Mouse (Mus musculus) common myeloid progenitor, adult 5-6 weeks (primary cell): Measurements from ENCODE around the gene Cacna1h. TPM values are rescaled to one million over a fixed set of nuclear protein-coding genes. Genes with fewer than 3 reads are reported as not detected.

Experiments used
- ATAC-seq: replicated peaks from 2 replicates; pipeline ENCODE4 v1.8.0; 2016; ENCODE audit warnings: low read depth, mild to moderate bottlenecking, moderate TSS enrichment, inconsistent platforms; ENCODE audit not compliant: poor library complexity, severe bottlenecking
- total RNA-seq: library from RNA; stranded (forward); fragments of 200-1000, 187-1606 nt; gene quantifications from 2 replicates; pipeline ENCODE4 v1.2.3, GENCODE M21; 2017

Cacna1h gene
- total RNA-seq, 1 experiment from 2014 or later, result 0.05 TPM

DNA sequence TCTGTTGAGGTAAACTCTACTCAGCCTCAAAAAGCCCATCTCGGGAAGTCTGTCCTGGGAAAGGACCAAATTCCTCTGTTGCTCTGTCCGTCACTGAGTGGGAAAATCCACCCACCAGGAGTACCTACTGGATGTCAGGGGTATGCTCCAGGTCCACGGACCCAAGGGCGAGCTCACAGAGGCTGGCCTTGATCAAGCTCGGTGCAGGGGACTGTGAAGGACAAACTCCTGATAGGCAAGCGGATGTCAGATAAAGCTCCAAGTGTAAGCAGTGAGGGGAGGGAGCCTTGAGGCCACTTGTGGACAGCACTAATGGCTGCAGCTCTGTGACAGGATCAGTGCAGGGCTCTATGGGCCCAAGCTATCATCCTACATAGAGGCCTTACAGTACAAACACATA, 23.4 kb downstream of the Cacna1h start:
- ATAC-seq, result no peak

DNA sequence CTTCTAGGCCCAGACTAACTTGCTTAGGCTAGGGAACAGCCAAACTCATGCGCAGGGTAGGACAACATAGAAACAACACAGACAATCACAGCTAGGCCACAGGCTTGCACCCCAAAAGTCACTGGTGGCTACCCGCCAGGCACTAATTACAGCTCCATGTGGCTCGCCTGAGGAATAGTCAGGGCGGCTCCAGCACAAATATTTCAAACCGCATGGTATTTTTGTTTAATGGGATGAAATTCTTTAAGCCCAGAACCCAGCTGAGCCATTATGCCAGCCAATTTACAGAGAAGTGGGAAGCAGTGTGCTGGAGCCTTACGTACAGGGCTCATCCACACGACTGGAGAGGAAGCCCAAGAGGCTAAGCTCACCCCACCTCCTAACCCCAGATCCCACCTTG, 24.0 kb downstream of the Cacna1h start:
- ATAC-seq, result no peak

DNA sequence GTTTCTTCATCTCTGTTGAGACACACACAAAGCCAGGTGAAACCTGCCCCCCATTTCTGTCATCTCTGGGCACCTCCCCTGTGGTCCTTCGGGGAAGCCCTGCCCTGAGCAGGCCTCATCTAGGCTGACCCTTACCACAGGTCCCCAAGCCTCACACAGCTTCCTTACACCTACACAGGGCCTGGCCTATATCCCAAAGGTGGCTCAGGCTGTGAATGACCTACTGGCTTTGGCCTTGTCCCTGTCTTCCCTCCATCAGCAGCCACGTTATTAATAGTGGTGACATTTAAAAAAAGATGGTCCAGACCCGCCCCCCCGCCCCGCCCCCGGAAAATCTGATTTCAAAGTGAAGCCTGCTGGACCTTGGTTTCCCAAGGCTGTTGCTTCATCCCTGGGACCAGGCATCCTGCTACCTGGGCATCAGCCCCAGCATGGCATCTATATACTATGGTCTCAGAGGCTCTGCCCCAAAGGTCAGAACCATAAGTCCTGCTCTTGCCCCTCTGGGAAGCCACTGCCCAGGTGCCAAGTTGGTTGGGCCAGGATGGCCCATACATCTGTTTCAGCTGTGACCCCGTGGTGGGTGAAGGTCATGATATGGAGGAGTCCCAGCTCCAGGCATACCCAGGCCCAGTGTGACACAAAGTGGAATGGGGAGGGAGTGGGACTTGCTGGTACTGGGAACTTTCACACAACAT, 25.1 kb downstream of the Cacna1h start:
- ATAC-seq, result no peak

- ATAC-seq, result no peak
These were observed 26.2 kb downstream of the Cacna1h start for GRCm38 (mm10) chr17:25407352-25407751.

DNA sequence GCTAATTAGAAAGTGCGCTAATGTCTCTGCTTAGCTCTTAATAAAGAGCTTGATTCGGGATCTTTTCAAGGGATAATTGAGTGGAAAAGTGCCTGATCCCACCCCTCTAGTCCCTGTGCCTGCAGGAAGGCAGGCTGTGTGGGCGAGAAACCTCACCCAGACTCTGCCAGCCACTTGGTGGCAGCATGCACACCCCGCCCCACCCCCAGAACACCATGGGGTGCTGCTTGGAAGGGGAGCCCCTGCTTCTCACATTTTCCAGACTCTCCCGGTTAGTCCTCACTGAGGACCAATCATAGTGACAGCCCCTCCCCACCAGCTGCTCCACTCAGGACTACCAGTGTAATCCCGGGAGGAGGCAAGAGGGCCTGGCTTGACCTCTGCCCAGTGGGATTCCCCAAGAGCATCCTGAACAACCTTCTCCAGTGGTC, 27.6 kb downstream of the Cacna1h start:
- ATAC-seq, result no peak

DNA sequence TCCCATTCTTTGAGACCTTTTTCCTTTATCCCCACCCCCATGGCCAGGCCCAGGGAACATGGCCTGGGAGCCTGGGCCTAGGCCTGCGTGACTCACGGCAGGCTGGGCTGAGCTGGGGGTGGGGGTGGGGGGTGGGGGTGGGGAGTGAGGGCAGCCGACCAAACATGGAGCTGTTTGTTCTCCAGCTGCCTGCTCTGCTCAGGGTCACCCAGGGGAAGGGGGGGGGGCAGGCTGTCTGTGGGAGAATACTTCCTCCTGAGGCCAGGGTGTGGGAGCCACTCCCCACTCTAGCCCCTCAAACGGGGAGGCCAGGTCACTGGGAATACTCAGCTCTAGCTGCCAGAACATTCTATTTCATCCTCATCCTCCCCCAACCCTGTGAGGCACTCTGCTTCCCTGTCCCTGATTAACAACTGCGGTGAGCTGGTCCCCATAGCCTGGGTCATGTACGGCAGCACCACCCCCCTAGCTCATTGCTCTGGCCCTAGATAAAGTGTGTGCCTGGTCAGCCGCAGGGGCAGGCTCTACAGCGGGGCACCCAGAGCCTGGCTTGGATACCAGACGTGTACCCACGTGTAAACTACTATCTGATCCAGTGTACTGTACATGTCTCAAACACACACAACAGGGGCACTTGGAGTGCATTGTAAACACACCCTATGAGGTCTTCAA, 28.2 kb downstream of the Cacna1h start:
- ATAC-seq, result no peak

DNA sequence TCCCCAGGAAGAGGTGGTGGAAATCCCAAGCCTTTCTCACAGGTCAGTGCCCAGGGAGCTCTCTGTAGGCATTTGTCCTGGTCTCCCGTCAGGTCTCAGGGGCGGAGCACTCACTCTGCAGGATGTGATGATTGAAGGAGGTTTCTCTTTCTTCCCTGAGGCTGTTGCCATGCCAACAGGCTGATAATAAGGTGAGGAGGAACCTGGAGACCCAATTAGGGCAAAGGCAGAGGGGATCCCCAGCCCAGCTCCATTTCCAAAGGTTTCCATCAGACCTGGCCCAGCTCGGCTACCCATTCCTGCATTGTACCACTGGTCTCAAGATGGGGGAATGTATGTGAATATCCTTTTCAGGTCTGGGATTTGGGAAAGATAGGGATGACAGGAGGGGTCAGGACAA, 29.4 kb downstream of the Cacna1h start:
- ATAC-seq, result no peak

DNA sequence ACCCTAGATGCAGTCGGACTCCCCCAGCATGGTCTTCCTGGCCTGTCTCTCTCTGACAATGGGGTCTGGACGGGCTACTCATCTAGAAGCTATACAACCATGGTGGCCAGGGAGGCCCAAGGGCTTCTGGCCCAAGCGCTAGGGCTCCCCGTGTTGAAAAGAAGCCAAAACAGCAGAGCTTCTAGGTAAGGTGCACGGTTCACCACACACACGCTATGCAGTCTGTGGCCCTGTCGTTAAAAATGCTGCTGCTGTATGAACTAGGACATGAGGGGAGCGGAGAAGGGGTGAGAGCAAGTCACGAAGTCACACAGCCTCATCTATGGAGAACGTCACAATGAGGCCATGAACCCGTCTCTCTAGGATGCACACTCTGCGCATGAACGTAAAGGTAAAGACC, 31.4 kb downstream of the Cacna1h start:
- no peak for ATAC-seq

DNA sequence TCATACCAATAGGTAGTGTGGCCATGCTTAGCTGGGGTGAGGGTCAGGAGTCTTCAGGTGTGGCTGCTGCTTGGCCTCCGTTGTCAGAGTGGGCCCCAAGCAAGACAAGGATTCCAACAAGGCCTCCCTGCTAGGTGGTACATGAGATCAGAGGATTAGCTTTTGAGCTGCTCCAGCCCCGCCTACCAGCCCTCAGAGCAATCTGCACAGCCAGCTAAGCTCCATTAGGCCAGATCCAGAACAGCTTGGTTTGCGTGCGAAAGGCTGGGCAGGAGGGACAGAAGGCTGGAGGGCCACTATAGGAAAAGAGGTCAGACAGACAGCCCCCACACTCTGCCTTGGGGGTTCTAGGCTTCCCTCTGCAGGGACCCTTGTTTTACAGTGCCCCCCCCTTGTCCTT, 32.1 kb downstream of the Cacna1h start:
- ATAC-seq, result no peak

- ATAC-seq, result peak; percentile 46; the same call in 1 of the 2 replicates
These were observed 33.1 kb downstream of the Cacna1h start for GRCm38 (mm10) chr17:25400443-25400842.

DNA sequence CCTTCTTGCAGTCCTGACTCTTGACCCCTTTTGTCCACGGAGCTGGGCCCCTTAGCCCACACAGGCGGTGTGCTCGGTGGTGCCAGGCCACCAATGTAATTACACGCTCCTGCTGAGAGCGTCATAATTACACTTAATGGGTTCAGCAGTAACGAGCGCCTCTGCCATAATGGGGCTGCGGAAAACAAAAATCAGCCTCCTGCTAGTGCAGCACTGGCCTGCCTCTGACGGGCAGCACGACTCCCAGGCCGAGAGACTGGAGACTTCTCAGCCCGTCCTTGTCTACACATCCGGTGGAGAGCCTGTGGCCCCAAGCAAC, 35.1 kb downstream of the Cacna1h start:
- no peak for ATAC-seq

GRCm38 (mm10) chr17:25397804-25398519, 35.6 kb downstream of the Cacna1h start:
- ATAC-seq, result peak; percentile 67

- no peak for ATAC-seq
These were observed 39.1 kb downstream of the Cacna1h start for GRCm38 (mm10) chr17:25394526-25394925.

DNA sequence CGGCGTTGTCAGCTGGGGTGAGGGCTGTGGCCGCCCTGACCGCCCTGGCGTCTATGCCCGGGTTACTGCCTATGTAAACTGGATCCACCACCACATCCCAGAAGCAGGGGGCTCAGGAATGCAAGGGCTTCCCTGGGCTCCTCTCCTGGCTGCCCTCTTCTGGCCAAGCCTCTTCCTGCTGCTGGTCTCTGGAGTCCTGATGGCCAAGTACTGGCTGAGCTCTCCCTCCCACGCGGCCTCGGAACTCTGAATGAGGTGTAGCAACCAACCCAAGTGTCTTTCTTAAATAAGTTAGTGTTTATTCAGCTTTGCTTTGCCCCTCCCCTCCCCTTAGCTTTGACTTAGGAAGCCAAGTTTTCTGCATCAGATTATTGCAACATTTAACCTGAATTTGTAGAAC, 59.6 kb downstream of the Cacna1h start:
- ATAC-seq, result no peak

- no peak for ATAC-seq
These were observed 61.1 kb downstream of the Cacna1h start for GRCm38 (mm10) chr17:25372491-25372890.

- no peak for ATAC-seq
These were observed 64.6 kb downstream of the Cacna1h start, which contains the start of gene Tpsg1 for GRCm38 (mm10) chr17:25368973-25369372. Gene Tpsg1 (plus strand): TSS chr17:25369273.

GRCm38 (mm10) chr17:25366005-25366404, 67.6 kb downstream of the Cacna1h start, which contains the start of gene Tpsb2:
Gene Tpsb2 (plus strand): TSS chr17:25366305.
- ATAC-seq, result no peak

- peak; percentile 82 for ATAC-seq
These were observed 69.9 kb downstream of the Cacna1h start for GRCm38 (mm10) chr17:25363726-25364125.

GRCm38 (mm10) chr17:25361291-25361690, 72.3 kb downstream of the Cacna1h start:
- no peak for ATAC-seq

GRCm38 (mm10) chr17:25345462-25345861, 88.1 kb downstream of the Cacna1h start, which contains the start of gene Tpsab1:
Gene Tpsab1 (minus strand): TSS chr17:25345562.
- no peak for ATAC-seq

GRCm38 (mm10) chr17:25341490-25341889, 92.1 kb downstream of the Cacna1h start:
- ATAC-seq, result no peak
